Mouse (Mus musculus): ENCODE measurements at regions not wholly inside any gene's neighbourhood (a gene's known extent, or its start where the extent isn't known, plus 50 kb on each side); places are given as distances from the start of the nearest gene placed in this dataset.

GRCm38 (mm10) chr9:26453924-26454323 is 279.6 kb upstream of the B3gat1 start:
- Histone ChIP-seq H3K27ac (ENCODE audit: low read depth) (no peak overlapping the region), H3K4me3 (ENCODE audit: low read depth, low read length) (no peak overlapping the region)

GRCm38 (mm10) chr9:26461081-26461480 is 272.4 kb upstream of the B3gat1 start:
- DNase-seq (ENCODE audit: low spot score) (no peak), ATAC-seq (ENCODE audit: insufficient read depth, low read depth) (no peak)
- Histone ChIP-seq H3K27me3 (ENCODE audit: control insufficient read depth, insufficient read depth, low read length) (no peaks in the 10 kb centered on the region), H3K9me3 (replicated peaks; ENCODE audit: control insufficient read depth, low read length) (no peaks in the 10 kb centered on the region), H3K9ac (replicated peaks; ENCODE audit: low read depth, low read length) (no peak overlapping the region), H3K4me2 (ENCODE audit: low read depth, low read length) (no peak overlapping the region), H3K4me1 (ENCODE audit: control insufficient read depth, insufficient read depth) (no peaks in the 10 kb centered on the region), H3K36me3 (replicated peaks; ENCODE audit: control insufficient read depth, insufficient read depth, low read length) (no peaks in the 10 kb centered on the region), H3K4me3 (ENCODE audit: low read depth, low read length) (no peak overlapping the region), H3K27ac (ENCODE audit: low read depth) (no peak overlapping the region)
- 77% methylated on average over 2 of the region's 2 CpGs for WGBS
- TF ChIP-seq CTCF (IDR thresholded peaks at IDR 0.05; ENCODE audit: low read depth) (no peak), EP300 (IDR thresholded peaks at IDR 0.05; ENCODE audit: low read depth) (no peak)

More at GRCm38 (mm10) chr9:26453924-26454323, 279.6 kb upstream of the B3gat1 start:
- DNase-seq (ENCODE audit: low spot score) = peak; percentile 28
- peak overlapping the region; percentile 33; the same call in 1 of the 2 replicates for H3K4me2 ChIP-seq (ENCODE audit: low read depth, low read length)
- H3K36me3 ChIP-seq (replicated peaks; ENCODE audit: control insufficient read depth, insufficient read depth, low read length) = no peaks in the 10 kb centered on the region
- TF ChIP-seq CTCF (IDR thresholded peaks at IDR 0.05; ENCODE audit: low read depth) = no peak
- TF ChIP-seq EP300 (IDR thresholded peaks at IDR 0.05; ENCODE audit: low read depth) = no peak
- no peaks in the 10 kb centered on the region for H3K9me3 ChIP-seq (replicated peaks; ENCODE audit: control insufficient read depth, low read length)
- no peaks in the 10 kb centered on the region for H3K4me1 ChIP-seq (ENCODE audit: control insufficient read depth, insufficient read depth)
- H3K27me3 ChIP-seq (ENCODE audit: control insufficient read depth, insufficient read depth, low read length) = no peaks in the 10 kb centered on the region
- ATAC-seq (ENCODE audit: insufficient read depth, low read depth) = peak; percentile 63
- 24% methylated on average over 7 of the region's 7 CpGs for WGBS
- H3K9ac ChIP-seq (replicated peaks; ENCODE audit: low read depth, low read length) = no peak overlapping the region

DNA sequence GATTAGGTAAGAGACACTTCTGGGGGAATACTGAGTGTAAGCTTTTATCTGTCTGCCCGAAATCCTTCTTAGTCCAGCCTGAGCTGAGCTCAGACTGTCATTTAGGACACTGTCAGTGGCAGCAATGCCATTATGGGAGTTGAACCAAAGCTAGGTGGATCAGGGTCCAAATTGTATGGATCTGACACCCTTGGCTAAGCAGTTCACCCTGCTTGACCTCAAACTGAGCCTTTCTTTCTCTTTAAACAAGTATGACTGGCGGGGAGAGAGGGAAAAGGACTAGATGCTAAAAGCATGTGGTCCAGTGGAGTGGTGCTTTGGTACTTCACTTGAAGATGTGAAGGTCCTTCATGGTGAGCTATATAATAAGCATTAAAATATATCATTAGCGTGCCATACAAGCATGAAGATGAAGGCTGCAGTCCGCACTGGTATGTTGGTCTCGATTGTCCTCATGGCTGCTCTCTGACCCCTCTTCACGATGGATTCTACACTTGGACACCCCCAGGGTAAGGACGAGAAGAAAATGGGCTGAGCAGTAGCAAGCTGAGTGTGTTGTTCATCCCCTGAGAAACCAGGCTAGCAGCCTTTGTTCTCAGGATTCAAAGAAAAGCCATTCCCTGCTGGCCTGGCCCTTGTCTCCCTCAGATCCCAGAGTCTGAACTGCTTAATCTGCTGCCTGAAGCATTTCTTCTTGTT is 262.7 kb upstream of the B3gat1 start:
- no peaks in the 10 kb centered on the region for H3K4me1 ChIP-seq (ENCODE audit: control insufficient read depth, insufficient read depth)
- no peak for DNase-seq (ENCODE audit: low spot score)
- H3K36me3 ChIP-seq (replicated peaks; ENCODE audit: control insufficient read depth, insufficient read depth, low read length) = no peaks in the 10 kb centered on the region
- WGBS = 65% methylated on average over 7 of the region's 7 CpGs
- H3K4me2 ChIP-seq (ENCODE audit: low read depth, low read length) = no peak overlapping the region
- no peak overlapping the region for H3K27ac ChIP-seq (ENCODE audit: low read depth)
- no peak for ATAC-seq (ENCODE audit: insufficient read depth, low read depth)
- H3K27me3 ChIP-seq (ENCODE audit: control insufficient read depth, insufficient read depth, low read length) = no peaks in the 10 kb centered on the region
- H3K9ac ChIP-seq (replicated peaks; ENCODE audit: low read depth, low read length) = no peak overlapping the region
- TF ChIP-seq EP300 (IDR thresholded peaks at IDR 0.05; ENCODE audit: low read depth) = no peak
- TF ChIP-seq CTCF (IDR thresholded peaks at IDR 0.05; ENCODE audit: low read depth) = no peak
- no peak overlapping the region for H3K4me3 ChIP-seq (ENCODE audit: low read depth, low read length)
- H3K9me3 ChIP-seq (replicated peaks; ENCODE audit: control insufficient read depth, low read length) = no peaks in the 10 kb centered on the region

DNA sequence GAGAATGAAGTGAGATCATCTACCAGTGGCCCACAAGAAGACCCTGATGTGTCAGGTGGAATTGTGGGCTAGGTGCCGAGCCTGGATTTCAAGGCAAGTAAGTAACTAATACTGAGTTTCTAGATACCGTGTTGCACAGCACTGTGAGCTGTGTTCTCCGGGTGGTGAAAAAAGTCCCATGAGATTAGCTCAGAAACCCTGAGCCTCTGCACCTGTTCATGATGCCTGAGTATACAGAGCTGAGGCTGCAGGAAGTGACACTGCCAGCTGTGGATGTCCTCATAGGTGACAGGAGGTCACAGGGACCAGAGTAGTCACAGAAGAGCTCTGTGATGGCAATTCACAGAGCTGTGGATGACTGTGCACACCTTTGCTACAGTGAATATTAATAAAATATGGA is 257.2 kb upstream of the B3gat1 start:
- H3K4me1 ChIP-seq (ENCODE audit: control insufficient read depth, insufficient read depth) = 0 out of 2 replicates have a peak, but pooled peaks cover 4% of the 10 kb centered on the region
- ATAC-seq (ENCODE audit: insufficient read depth, low read depth) (no peak), DNase-seq (ENCODE audit: low spot score) (no peak)
- no peaks in the 10 kb centered on the region for H3K36me3 ChIP-seq (replicated peaks; ENCODE audit: control insufficient read depth, insufficient read depth, low read length)
- no peak overlapping the region for H3K4me2 ChIP-seq (ENCODE audit: low read depth, low read length)
- TF ChIP-seq CTCF (IDR thresholded peaks at IDR 0.05; ENCODE audit: low read depth) (no peak), EP300 (IDR thresholded peaks at IDR 0.05; ENCODE audit: low read depth) (no peak)
- no peaks in the 10 kb centered on the region for H3K27me3 ChIP-seq (ENCODE audit: control insufficient read depth, insufficient read depth, low read length)
- no peak overlapping the region for H3K9ac ChIP-seq (replicated peaks; ENCODE audit: low read depth, low read length)
- 78% methylated on average over 3 of the region's 3 CpGs for WGBS
- no peak overlapping the region for H3K27ac ChIP-seq (ENCODE audit: low read depth)
- H3K4me3 ChIP-seq (ENCODE audit: low read depth, low read length) = no peak overlapping the region
- H3K9me3 ChIP-seq (replicated peaks; ENCODE audit: control insufficient read depth, low read length) = no peaks in the 10 kb centered on the region

GRCm38 (mm10) chr9:26480881-26481280 is 252.6 kb upstream of the B3gat1 start:
- Histone ChIP-seq H3K27ac (ENCODE audit: low read depth) (no peak overlapping the region), H3K9ac (replicated peaks; ENCODE audit: low read depth, low read length) (no peak overlapping the region), H3K9me3 (replicated peaks; ENCODE audit: control insufficient read depth, low read length) (no peaks in the 10 kb centered on the region), H3K4me1 (ENCODE audit: control insufficient read depth, insufficient read depth) (0 out of 2 replicates have a peak, but pooled peaks cover 4% of the 10 kb centered on the region), H3K4me2 (ENCODE audit: low read depth, low read length) (no peak overlapping the region), H3K27me3 (ENCODE audit: control insufficient read depth, insufficient read depth, low read length) (no peaks in the 10 kb centered on the region), H3K36me3 (replicated peaks; ENCODE audit: control insufficient read depth, insufficient read depth, low read length) (no peaks in the 10 kb centered on the region), H3K4me3 (ENCODE audit: low read depth, low read length) (no peak overlapping the region)
- DNase-seq (ENCODE audit: low spot score) (no peak), ATAC-seq (ENCODE audit: insufficient read depth, low read depth) (no peak)
- WGBS = 70% methylated on average over 8 of the region's 8 CpGs
- TF ChIP-seq CTCF (IDR thresholded peaks at IDR 0.05; ENCODE audit: low read depth) (no peak), EP300 (IDR thresholded peaks at IDR 0.05; ENCODE audit: low read depth) (no peak)

DNA sequence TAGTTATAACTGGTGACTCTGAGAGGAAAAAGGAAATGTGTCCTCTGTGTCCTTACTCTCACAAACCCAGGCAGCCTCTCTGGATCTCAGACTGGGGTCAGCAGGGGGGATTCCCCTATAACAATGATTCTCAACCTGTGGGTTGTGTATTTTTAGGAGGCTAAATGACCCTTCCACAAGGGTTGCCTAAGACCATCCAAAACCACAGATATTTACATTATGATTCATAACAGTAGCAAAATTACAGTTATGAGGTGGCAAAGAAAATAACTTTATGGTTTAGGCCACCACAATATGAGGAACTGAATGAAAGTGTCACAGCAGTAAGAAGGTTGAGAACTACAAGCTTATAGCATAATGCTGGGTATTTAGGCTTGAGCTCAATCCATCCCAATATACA is 251.6 kb upstream of the B3gat1 start:
- no peak for TF ChIP-seq EP300 (IDR thresholded peaks at IDR 0.05; ENCODE audit: low read depth)
- TF ChIP-seq CTCF (IDR thresholded peaks at IDR 0.05; ENCODE audit: low read depth) = no peak
- Histone ChIP-seq H3K27ac (ENCODE audit: low read depth) (no peak overlapping the region), H3K4me1 (ENCODE audit: control insufficient read depth, insufficient read depth) (0 out of 2 replicates have a peak, but pooled peaks cover 4% of the 10 kb centered on the region), H3K9me3 (replicated peaks; ENCODE audit: control insufficient read depth, low read length) (no peaks in the 10 kb centered on the region), H3K36me3 (replicated peaks; ENCODE audit: control insufficient read depth, insufficient read depth, low read length) (no peaks in the 10 kb centered on the region), H3K9ac (replicated peaks; ENCODE audit: low read depth, low read length) (no peak overlapping the region), H3K4me2 (ENCODE audit: low read depth, low read length) (no peak overlapping the region), H3K4me3 (ENCODE audit: low read depth, low read length) (no peak overlapping the region), H3K27me3 (ENCODE audit: control insufficient read depth, insufficient read depth, low read length) (no peaks in the 10 kb centered on the region)
- no peak for DNase-seq (ENCODE audit: low spot score)
- no peak for ATAC-seq (ENCODE audit: insufficient read depth, low read depth)
